Mouse (Mus musculus) cerebellum, adult 18-20 months (tissue): ENCODE measurements at regions not wholly inside any gene's neighbourhood (a gene's known extent, or its start where the extent isn't known, plus 50 kb on each side); places are given as distances from the start of the nearest gene placed in this dataset.

Source experiments
- DNase-seq, 2 experiments: peaks; one replicate each; pipeline ENCODE4 v3.0.0; 2021

- DNase-seq, result no peak
These were observed 56.1 kb upstream of the Rbfox1 start for GRCm38 (mm10) chr16:5829071-5829470.

- peak; percentile 38 to 39 for DNase-seq
These were observed 61.8 kb upstream of the Rbfox1 start for GRCm38 (mm10) chr16:5823316-5823715.

GRCm38 (mm10) chr16:5817166-5817565 lies 68.0 kb upstream of the Rbfox1 start:
- DNase-seq, result no peak

- no peak for DNase-seq
These were observed 72.8 kb upstream of the Rbfox1 start for GRCm38 (mm10) chr16:5812245-5812820.

GRCm38 (mm10) chr16:5811654-5811992 lies 73.5 kb upstream of the Rbfox1 start:
- no peak for DNase-seq

GRCm38 (mm10) chr16:5810986-5811653 lies 74.0 kb upstream of the Rbfox1 start:
- DNase-seq, result peak; percentile 71 to 86

GRCm38 (mm10) chr16:5798188-5798587 lies 87.0 kb upstream of the Rbfox1 start:
- DNase-seq, result peak; percentile 74 to 84

GRCm38 (mm10) chr16:5792216-5792615 lies 92.9 kb upstream of the Rbfox1 start:
- no peak for DNase-seq

GRCm38 (mm10) chr16:5790161-5790560 lies 95.0 kb upstream of the Rbfox1 start:
- peak; percentile 44 to 59 for DNase-seq

GRCm38 (mm10) chr16:5787206-5787605 lies 97.9 kb upstream of the Rbfox1 start:
- no peak for DNase-seq

- no peak for DNase-seq
These were observed 118.3 kb upstream of the Rbfox1 start for GRCm38 (mm10) chr16:5766771-5767421.

GRCm38 (mm10) chr16:5765143-5765542 lies 120.0 kb upstream of the Rbfox1 start:
- DNase-seq, result no peak

- DNase-seq, result no peak
These were observed 124.3 kb upstream of the Rbfox1 start for GRCm38 (mm10) chr16:5760821-5761220.

GRCm38 (mm10) chr16:5759021-5759420 lies 126.1 kb upstream of the Rbfox1 start:
- DNase-seq, result no peak

- no peak for DNase-seq
These were observed 142.2 kb upstream of the Rbfox1 start for GRCm38 (mm10) chr16:5742716-5743507.

- DNase-seq, result no peak
These were observed 144.4 kb upstream of the Rbfox1 start for GRCm38 (mm10) chr16:5740776-5741175.

GRCm38 (mm10) chr16:5733608-5734007 lies 151.5 kb upstream of the Rbfox1 start:
- no peak for DNase-seq

GRCm38 (mm10) chr16:5722506-5722905 lies 162.6 kb upstream of the Rbfox1 start:
- DNase-seq, result peak in 1 of 2 experiments; percentile 4

- DNase-seq, result peak; percentile 10 to 17
These were observed 171.7 kb upstream of the Rbfox1 start for GRCm38 (mm10) chr16:5713476-5713875.

- DNase-seq, result no peak
These were observed 175.3 kb upstream of the Rbfox1 start for GRCm38 (mm10) chr16:5709831-5710230.

GRCm38 (mm10) chr16:5700731-5701255 lies 184.4 kb upstream of the Rbfox1 start:
- no peak for DNase-seq

GRCm38 (mm10) chr16:5688322-5688721 lies 196.8 kb upstream of the Rbfox1 start:
- no peak for DNase-seq

GRCm38 (mm10) chr16:5673372-5673960 lies 211.7 kb upstream of the Rbfox1 start:
- peak in 1 of 2 experiments; percentile 4 for DNase-seq
